Mouse (Mus musculus): ENCODE data around the gene 1810024B03Rik.

- no peak for TF ChIP-seq CTCF (IDR thresholded peaks at IDR 0.05; ENCODE audit: insufficient read depth, low read depth, low read length)
- no peak for TF ChIP-seq POLR2A (IDR thresholded peaks at IDR 0.05; ENCODE audit: insufficient read depth, low read depth, low read length)
These were observed 1.2 kb downstream of the 1810024B03Rik start for GRCm38 (mm10) chr2:127206916-127207315.

Data from olfactory bulb, adult 2 months (tissue).